Mouse (Mus musculus) MEL (cell line): ENCODE data around the gene Rex1bd. TPM values are rescaled to one million over a fixed set of nuclear protein-coding genes. Genes with fewer than 3 reads are reported as not detected.

Experiments
- DNase-seq: peaks from one replicate; pipeline ENCODE4 v3.0.0; 2011; ENCODE audit warnings: low read depth, low spot score
- H3K27ac ChIP-seq: 2 replicates; pipeline ENCODE4 v1.5.1; 2012; ENCODE audit warnings: low read depth, mild to moderate bottlenecking, control low read depth, low read length, moderate library complexity; ENCODE audit not compliant: control insufficient read depth
- H3K27me3 ChIP-seq, 2 experiments: fragments of 150-350 bp in 1 of 2; sonication (generic) in 1 of 2; 2 replicates each; pipeline ENCODE4 v1.6.1; 2012; ENCODE audit warnings: low read length in 2 of 2, mild to moderate bottlenecking in 2 of 2, improper control_type of control experiment in 1 of 2, moderate library complexity in 1 of 2; ENCODE audit not compliant: insufficient read depth in 2 of 2, control insufficient read depth in 1 of 2
- H3K36me3 ChIP-seq, 2 experiments: 2 replicates each; pipeline ENCODE4 v1.6.1; 2012 to 2014; ENCODE audit warnings: low read length in 2 of 2, improper control_type of control experiment in 1 of 2, inconsistent platforms in 1 of 2, mild to moderate bottlenecking in 1 of 2; ENCODE audit not compliant: insufficient read depth in 2 of 2, control insufficient read depth in 1 of 2
- H3K4me1 ChIP-seq, 2 experiments: fragments of 150-350 bp in 1 of 2; sonication (generic) in 1 of 2; 2 replicates each; pipeline ENCODE4 v1.6.1; 2012; ENCODE audit warnings: low read length in 2 of 2, improper control_type of control experiment in 1 of 2, mild to moderate bottlenecking in 1 of 2; ENCODE audit not compliant: insufficient read depth in 2 of 2, control insufficient read depth in 1 of 2
- H3K4me3 ChIP-seq, 2 experiments: fragments of 150-350 bp in 1 of 2; sonication (generic) in 1 of 2; 2 replicates each; pipeline ENCODE4 v1.5.1; 2012; ENCODE audit warnings: low read depth in 2 of 2, low read length in 2 of 2, mild to moderate bottlenecking in 2 of 2, moderate library complexity in 2 of 2, control low read depth in 1 of 2, improper control_type of control experiment in 1 of 2; ENCODE audit not compliant: control insufficient read depth in 1 of 2, insufficient read depth in 1 of 2
- H3K79me2 ChIP-seq: 2 replicates; pipeline ENCODE4 v1.6.1; 2012; ENCODE audit warnings: mild to moderate bottlenecking, low read length, moderate library complexity; ENCODE audit not compliant: control insufficient read depth, poor library complexity, insufficient read depth
- H3K9ac ChIP-seq: 2 replicates; pipeline ENCODE4 v1.6.1; 2012; ENCODE audit warnings: low read depth, mild to moderate bottlenecking, control low read depth, low read length, moderate library complexity; ENCODE audit not compliant: control insufficient read depth, poor library complexity, severe bottlenecking
- H3K9me3 ChIP-seq: fragments of 150-350 bp; sonication (generic); replicated peaks from 2 replicates; pipeline ENCODE4 v1.6.1; 2012; ENCODE audit warnings: mild to moderate bottlenecking, low read length, improper control_type of control experiment, moderate library complexity; ENCODE audit not compliant: insufficient read depth
- BHLHE40 ChIP-seq: IDR thresholded peaks from 2 replicates; pipeline ENCODE4 v1.6.1; 2012; ENCODE audit warnings: low read depth, mild to moderate bottlenecking, inconsistent platforms, low read length, improper control_type of control experiment, borderline replicate concordance
- CHD2 ChIP-seq: IDR thresholded peaks from 2 replicates; pipeline ENCODE4 v1.6.1; 2011; ENCODE audit warnings: low read length, improper control_type of control experiment
- CTCF ChIP-seq, 3 experiments: IDR thresholded peaks in 2 of 3; conservative IDR thresholded peaks in 1 of 3; 2 replicates each; pipeline ENCODE4 v1.5.1; 2011 to 2012; ENCODE audit warnings: low read length in 3 of 3, low read depth in 2 of 3, mild to moderate bottlenecking in 2 of 3, improper control_type of control experiment in 1 of 3, inconsistent platforms in 1 of 3, mixed read lengths in 1 of 3, moderate library complexity in 1 of 3; ENCODE audit not compliant: control insufficient read depth in 1 of 3, insufficient read depth in 1 of 3, poor library complexity in 1 of 3, severe bottlenecking in 1 of 3
- ETS1 ChIP-seq: IDR thresholded peaks from 2 replicates; pipeline ENCODE4 v1.6.1; 2012; ENCODE audit warnings: low read depth, mild to moderate bottlenecking, inconsistent platforms, low read length, improper control_type of control experiment, moderate library complexity
- GATA1 ChIP-seq: IDR thresholded peaks from 2 replicates; pipeline ENCODE4 v1.6.1; 2011; ENCODE audit warnings: low read depth, low read length, improper control_type of control experiment
- HCFC1 ChIP-seq: IDR thresholded peaks from 2 replicates; pipeline ENCODE4 v1.6.1; 2012; ENCODE audit warnings: low read depth, mild to moderate bottlenecking, inconsistent platforms, low read length, improper control_type of control experiment, moderate library complexity
- JUND ChIP-seq: IDR thresholded peaks from 2 replicates; pipeline ENCODE4 v1.6.1; 2011; ENCODE audit warnings: low read depth, mild to moderate bottlenecking, improper control_type of control experiment, low read length
- KAT2A ChIP-seq: conservative IDR thresholded peaks from 2 replicates; pipeline ENCODE4 v1.6.1; 2012; ENCODE audit warnings: low read depth, low read length, improper control_type of control experiment, inconsistent platforms
- MAFK ChIP-seq: IDR thresholded peaks from 2 replicates; pipeline ENCODE4 v1.6.1; 2011; ENCODE audit warnings: low read depth, mild to moderate bottlenecking, low read length, improper control_type of control experiment, borderline replicate concordance
- MAX ChIP-seq: IDR thresholded peaks from 2 replicates; pipeline ENCODE4 v1.6.1; 2011; ENCODE audit warnings: low read length, improper control_type of control experiment
- MAZ ChIP-seq: IDR thresholded peaks from 2 replicates; pipeline ENCODE4 v1.6.1; 2012; ENCODE audit warnings: low read depth, mild to moderate bottlenecking, inconsistent platforms, low read length, improper control_type of control experiment
- MEF2A ChIP-seq: IDR thresholded peaks from 2 replicates; pipeline ENCODE4 v1.6.1; 2014; ENCODE audit warnings: low read depth, mild to moderate bottlenecking, inconsistent platforms, low read length, improper control_type of control experiment; ENCODE audit not compliant: poor library complexity, insufficient replicate concordance, severe bottlenecking; ENCODE audit errors: extremely low read depth
- MYC ChIP-seq: IDR thresholded peaks from 2 replicates; pipeline ENCODE4 v1.6.1; 2011; ENCODE audit warnings: low read depth, mild to moderate bottlenecking, low read length, improper control_type of control experiment, moderate library complexity
- NELFE ChIP-seq: IDR thresholded peaks from 2 replicates; pipeline ENCODE4 v1.6.1; 2011; ENCODE audit warnings: low read depth, low read length, improper control_type of control experiment
- POLR2AphosphoS2 ChIP-seq: IDR thresholded peaks from 2 replicates; pipeline ENCODE4 v1.6.1; 2011; ENCODE audit warnings: low read length, improper control_type of control experiment
- RAD21 ChIP-seq: IDR thresholded peaks from 2 replicates; pipeline ENCODE4 v1.6.1; 2011; ENCODE audit warnings: mild to moderate bottlenecking, low read depth, low read length, improper control_type of control experiment
- SIN3A ChIP-seq: IDR thresholded peaks from 2 replicates; pipeline ENCODE4 v1.6.1; 2012; ENCODE audit warnings: low read length, improper control_type of control experiment, inconsistent platforms
- SMC3 ChIP-seq: IDR thresholded peaks from 2 replicates; pipeline ENCODE4 v1.6.1; 2011; ENCODE audit warnings: low read depth, low read length, improper control_type of control experiment
- TAL1 ChIP-seq: IDR thresholded peaks from 2 replicates; pipeline ENCODE4 v1.6.1; 2012; ENCODE audit warnings: mild to moderate bottlenecking, inconsistent platforms, low read length, moderate library complexity, mixed read lengths
- TBP ChIP-seq: IDR thresholded peaks from 2 replicates; pipeline ENCODE4 v1.8.0; 2011; ENCODE audit warnings: low read depth, low read length, improper control_type of control experiment
- TCF12 ChIP-seq: IDR thresholded peaks from 2 replicates; pipeline ENCODE4 v1.6.1; 2014; ENCODE audit warnings: low read depth, mild to moderate bottlenecking, inconsistent platforms, low read length, improper control_type of control experiment, moderate library complexity
- USF1 ChIP-seq: IDR thresholded peaks from 2 replicates; pipeline ENCODE4 v1.6.1; 2014; ENCODE audit warnings: low read depth, mild to moderate bottlenecking, inconsistent platforms, low read length, improper control_type of control experiment, moderate library complexity
- ZC3H11A ChIP-seq: IDR thresholded peaks from 2 replicates; pipeline ENCODE4 v1.6.1; 2012; ENCODE audit warnings: low read depth, mild to moderate bottlenecking, inconsistent platforms, low read length, improper control_type of control experiment
- ZKSCAN1 ChIP-seq: IDR thresholded peaks from 2 replicates; pipeline ENCODE4 v1.6.1; 2012; ENCODE audit warnings: low read depth, mild to moderate bottlenecking, inconsistent platforms, low read length, improper control_type of control experiment, moderate library complexity
- polyA plus RNA-seq, 2 experiments: library from polyadenylated mRNA; stranded (reverse) in 1 of 2; unstranded in 1 of 2; fragments of >175 nt in 1 of 2; fragments of >200 nt in 1 of 2; gene quantifications; 2 replicates each; pipeline versions ENCODE4 v1.2.1 to v1.2.4; 2012; ENCODE audit warnings: low replicate concordance in 2 of 2, low read depth in 1 of 2; ENCODE audit not compliant: insufficient read length in 2 of 2, insufficient read depth in 1 of 2, missing spikeins in 1 of 2
- total RNA-seq: library from RNA; depleted of rRNA; stranded (reverse); fragments of 300-350 nt; gene quantifications from 2 replicates; pipeline ENCODE4 v1.2.3, GENCODE M21; 2012

Rex1bd gene
- total and polyA plus RNA-seq, 3 experiments = 145 to 204 TPM; not detected in 1

GRCm38 (mm10) chr8:70502540-70502939 lies 4.0 kb downstream of the Rex1bd start (continued):
- TF ChIP-seq TCF12 (no peak), RAD21 (no peak)
- TF ChIP-seq, all 39 proteins: peak for 11

GRCm38 (mm10) chr8:70501820-70502529 lies 4.6 kb downstream of the Rex1bd start:
- Histone ChIP-seq H3K9me3 (no peaks in the 10 kb centered on the region), H3K36me3 (peaks cover 0 to 18% of the 10 kb centered on the region in 2 experiments; a peak in 2 of 4 replicates), H3K4me3 (peak overlapping the region; percentile 54 to 84), H3K9ac (peak overlapping the region; percentile 88), H3K4me1 (peaks cover 3 to 35% of the 10 kb centered on the region in 2 experiments; a peak in 3 of 4 replicates), H3K27me3 (no peaks in the 10 kb centered on the region), H3K79me2 (peaks cover 16% of the 10 kb centered on the region), H3K27ac (peak overlapping the region; percentile 82)
- peak; percentile 68 for DNase-seq
- TF ChIP-seq CHD2 (peak; percentile 66), SIN3A (peak; percentile 27; the same call in 1 of the 2 replicates), RAD21 (no peak; the same call in 1 of the 2 replicates), BHLHE40 (no peak; the same call in 1 of the 2 replicates), ETS1 (no peak), MYC (0 out of 2 replicates have a peak, but pooled peaks have one; percentile 11), TCF12 (0 out of 2 replicates have a peak, but pooled peaks have one; percentile 12), TBP (0 out of 2 replicates have a peak, but pooled peaks have one; percentile 15), KAT2A (no peak; the same call in 1 of the 2 replicates), SMC3 (no peak), HCFC1 (peak; percentile 45; the same call in 1 of the 2 replicates), MAX (peak; percentile 40)

- Histone ChIP-seq H3K9ac (peak overlapping the region; percentile 88), H3K36me3 (peaks cover 0 to 16% of the 10 kb centered on the region in 2 experiments; a peak in 2 of 4 replicates), H3K27ac (peak overlapping the region; percentile 82), H3K9me3 (no peaks in the 10 kb centered on the region), H3K4me3 (peak overlapping the region; percentile 70 to 84), H3K4me1 (peaks cover 3 to 31% of the 10 kb centered on the region in 2 experiments; a peak in 3 of 4 replicates), H3K79me2 (peaks cover 9% of the 10 kb centered on the region), H3K27me3 (no peaks in the 10 kb centered on the region; a peak in 1 of 4 replicates)
- DNase-seq = peak; percentile 81
- TF ChIP-seq ZKSCAN1 (no peak), MAFK (no peak), ZC3H11A (no peak), CHD2 (no peak), TAL1 (no peak; the same call in 1 of the 2 replicates), POLR2AphosphoS2 (no peak), MEF2A (no peak), JUND (no peak), BHLHE40 (peak; percentile 75; the same call in 1 of the 2 replicates), KAT2A (no peak), USF1 (no peak), MAZ (no peak), RAD21 (no peak), GATA1 (no peak; the same call in 1 of the 2 replicates), TBP (0 out of 2 replicates have a peak, but pooled peaks have one; percentile 20), CTCF (IDR thresholded peaks at IDR 0.05 in 2 of 3, conservative IDR thresholded peaks at IDR 0.05 in 1 of 3; ENCODE audit: control insufficient read depth in 1 of 3, insufficient read depth in 1 of 3, low read depth in 2 of 3, low read length in 3 of 3, poor library complexity in 1 of 3, severe bottlenecking in 1 of 3) (no peak), NELFE (no peak; the same call in 1 of the 2 replicates), ETS1 (0 out of 2 replicates have a peak, but pooled peaks have one; percentile 30)
Measured at GRCm38 (mm10) chr8:70500386-70501301, 5.9 kb downstream of the Rex1bd start.
